Mouse (Mus musculus): ENCODE data around the gene Slc44a4. TPM values are rescaled to one million over a fixed set of nuclear protein-coding genes. Genes with fewer than 3 reads are reported as not detected.

The Slc44a4 gene
- not detected for polyA plus RNA-seq (2014; fragmentation: Illumina TruSeq; extraction: RNeasy Lipid Tissue Mini Kit (QIAGEN cat#74804); ENCODE audit: low read depth, low replicate concordance)

GRCm38 (mm10) chr17:34913930-34914665 lies at the start of gene Slc44a4:
TSS of gene Slc44a4 (plus strand) at chr17:34914466.

GRCm38 (mm10) chr17:34879336-34879879 lies 34.9 kb upstream of the Slc44a4 start, which contains the start of gene Zbtb12:
TSS of gene Zbtb12 (plus strand) at chr17:34879483.

GRCm38 (mm10) chr17:34881683-34882310 lies 32.5 kb upstream of the Slc44a4 start, which contains the start of gene Gm20547:
TSS of gene Gm20547 (minus strand) at chr17:34882042.

GRCm38 (mm10) chr17:34898160-34898586 lies 16.1 kb upstream of the Slc44a4 start, which contains the start of the genes C2 and Ehmt2:
TSS of gene C2 (minus strand) at chr17:34898265.
TSS of gene Ehmt2 (plus strand) at chr17:34898469.

GRCm38 (mm10) chr17:34931061-34931734 lies 16.9 kb downstream of the Slc44a4 start, which contains the start of gene Neu1:
TSS of gene Neu1 (plus strand) at chr17:34931253.

GRCm38 (mm10) chr17:34959130-34959778 lies 45.0 kb downstream of the Slc44a4 start, which contains the start of gene Hspa1b:
TSS of gene Hspa1b (minus strand) at chr17:34959238.

GRCm38 (mm10) chr17:34969822-34970221 lies 55.6 kb downstream of the Slc44a4 start, which contains the start of gene Gm20481:
TSS of gene Gm20481 (plus strand) at chr17:34969912.

GRCm38 (mm10) chr17:34972069-34972749 lies 57.9 kb downstream of the Slc44a4 start, which contains the start of the genes Hspa1a and Hspa1l:
TSS of gene Hspa1a (minus strand) at chr17:34972156.
TSS of gene Hspa1l (plus strand) at chr17:34972703.

Other genes starting within 250 kb of the Slc44a4 start
- 19.1 TPM for gene Tnxb, start 243.9 kb upstream of the Slc44a4 start, polyA plus RNA-seq (2014; fragmentation: Illumina TruSeq; extraction: RNeasy Lipid Tissue Mini Kit (QIAGEN cat#74804); ENCODE audit: low read depth, low replicate concordance)
- 19.0 TPM for gene C4b, start 170.6 kb upstream of the Slc44a4 start, polyA plus RNA-seq (2014; fragmentation: Illumina TruSeq; extraction: RNeasy Lipid Tissue Mini Kit (QIAGEN cat#74804); ENCODE audit: low read depth, low replicate concordance)
- not detected for gene Cyp21a1, start 109.9 kb upstream of the Slc44a4 start, polyA plus RNA-seq (2014; fragmentation: Illumina TruSeq; extraction: RNeasy Lipid Tissue Mini Kit (QIAGEN cat#74804); ENCODE audit: low read depth, low replicate concordance)
- 15.7 TPM for gene Stk19, start 77.5 kb upstream of the Slc44a4 start, polyA plus RNA-seq (2014; fragmentation: Illumina TruSeq; extraction: RNeasy Lipid Tissue Mini Kit (QIAGEN cat#74804); ENCODE audit: low read depth, low replicate concordance)
- gene Dxo, start 77.4 kb upstream of the Slc44a4 start, polyA plus RNA-seq (2014; fragmentation: Illumina TruSeq; extraction: RNeasy Lipid Tissue Mini Kit (QIAGEN cat#74804); ENCODE audit: low read depth, low replicate concordance): 18.6 TPM
- gene Skiv2l, start 64.3 kb upstream of the Slc44a4 start, polyA plus RNA-seq (2014; fragmentation: Illumina TruSeq; extraction: RNeasy Lipid Tissue Mini Kit (QIAGEN cat#74804); ENCODE audit: low read depth, low replicate concordance): 20.6 TPM
- 20.1 TPM for gene Nelfe, start 64.1 kb upstream of the Slc44a4 start, polyA plus RNA-seq (2014; fragmentation: Illumina TruSeq; extraction: RNeasy Lipid Tissue Mini Kit (QIAGEN cat#74804); ENCODE audit: low read depth, low replicate concordance)
- gene Cfb, start 51.9 kb upstream of the Slc44a4 start, polyA plus RNA-seq (2014; fragmentation: Illumina TruSeq; extraction: RNeasy Lipid Tissue Mini Kit (QIAGEN cat#74804); ENCODE audit: low read depth, low replicate concordance): 3.5 TPM
- gene Zbtb12, start 35.0 kb upstream of the Slc44a4 start, polyA plus RNA-seq (2014; fragmentation: Illumina TruSeq; extraction: RNeasy Lipid Tissue Mini Kit (QIAGEN cat#74804); ENCODE audit: low read depth, low replicate concordance): 11.8 TPM
- gene Gm20547, start 32.4 kb upstream of the Slc44a4 start, polyA plus RNA-seq (2014; fragmentation: Illumina TruSeq; extraction: RNeasy Lipid Tissue Mini Kit (QIAGEN cat#74804); ENCODE audit: low read depth, low replicate concordance): not detected
- gene C2, start 16.2 kb upstream of the Slc44a4 start, polyA plus RNA-seq (2014; fragmentation: Illumina TruSeq; extraction: RNeasy Lipid Tissue Mini Kit (QIAGEN cat#74804); ENCODE audit: low read depth, low replicate concordance): 5.3 TPM
- gene Ehmt2, start 16.0 kb upstream of the Slc44a4 start, polyA plus RNA-seq (2014; fragmentation: Illumina TruSeq; extraction: RNeasy Lipid Tissue Mini Kit (QIAGEN cat#74804); ENCODE audit: low read depth, low replicate concordance): 40.6 TPM
- 18.6 TPM for gene Neu1, start 16.8 kb downstream of the Slc44a4 start, polyA plus RNA-seq (2014; fragmentation: Illumina TruSeq; extraction: RNeasy Lipid Tissue Mini Kit (QIAGEN cat#74804); ENCODE audit: low read depth, low replicate concordance)
- gene Hspa1b, start 44.8 kb downstream of the Slc44a4 start, polyA plus RNA-seq (2014; fragmentation: Illumina TruSeq; extraction: RNeasy Lipid Tissue Mini Kit (QIAGEN cat#74804); ENCODE audit: low read depth, low replicate concordance): 7.8 TPM
- not detected for gene Gm20481, start 55.4 kb downstream of the Slc44a4 start, polyA plus RNA-seq (2014; fragmentation: Illumina TruSeq; extraction: RNeasy Lipid Tissue Mini Kit (QIAGEN cat#74804); ENCODE audit: low read depth, low replicate concordance)
- gene Hspa1a, start 57.7 kb downstream of the Slc44a4 start, polyA plus RNA-seq (2014; fragmentation: Illumina TruSeq; extraction: RNeasy Lipid Tissue Mini Kit (QIAGEN cat#74804); ENCODE audit: low read depth, low replicate concordance): 10.2 TPM
- gene Hspa1l, start 58.2 kb downstream of the Slc44a4 start, polyA plus RNA-seq (2014; fragmentation: Illumina TruSeq; extraction: RNeasy Lipid Tissue Mini Kit (QIAGEN cat#74804); ENCODE audit: low read depth, low replicate concordance): 9.2 TPM
- gene Lsm2, start 67.4 kb downstream of the Slc44a4 start, polyA plus RNA-seq (2014; fragmentation: Illumina TruSeq; extraction: RNeasy Lipid Tissue Mini Kit (QIAGEN cat#74804); ENCODE audit: low read depth, low replicate concordance): 17.0 TPM
- gene Vars, start 86.5 kb downstream of the Slc44a4 start, polyA plus RNA-seq (2014; fragmentation: Illumina TruSeq; extraction: RNeasy Lipid Tissue Mini Kit (QIAGEN cat#74804); ENCODE audit: low read depth, low replicate concordance): 20.7 TPM
- 6.5 TPM for gene Vwa7, start 102.1 kb downstream of the Slc44a4 start, polyA plus RNA-seq (2014; fragmentation: Illumina TruSeq; extraction: RNeasy Lipid Tissue Mini Kit (QIAGEN cat#74804); ENCODE audit: low read depth, low replicate concordance)
- gene Sapcd1, start 113.5 kb downstream of the Slc44a4 start, polyA plus RNA-seq (2014; fragmentation: Illumina TruSeq; extraction: RNeasy Lipid Tissue Mini Kit (QIAGEN cat#74804); ENCODE audit: low read depth, low replicate concordance): 0.58 TPM
- gene Msh5, start 132.3 kb downstream of the Slc44a4 start, polyA plus RNA-seq (2014; fragmentation: Illumina TruSeq; extraction: RNeasy Lipid Tissue Mini Kit (QIAGEN cat#74804); ENCODE audit: low read depth, low replicate concordance): 0.55 TPM
- gene Clic1, start 135.5 kb downstream of the Slc44a4 start, polyA plus RNA-seq (2014; fragmentation: Illumina TruSeq; extraction: RNeasy Lipid Tissue Mini Kit (QIAGEN cat#74804); ENCODE audit: low read depth, low replicate concordance): 50.4 TPM
- gene Ddah2, start 144.6 kb downstream of the Slc44a4 start, polyA plus RNA-seq (2014; fragmentation: Illumina TruSeq; extraction: RNeasy Lipid Tissue Mini Kit (QIAGEN cat#74804); ENCODE audit: low read depth, low replicate concordance): 33.4 TPM
- gene Ly6g6c, start 150.9 kb downstream of the Slc44a4 start, polyA plus RNA-seq (2014; fragmentation: Illumina TruSeq; extraction: RNeasy Lipid Tissue Mini Kit (QIAGEN cat#74804); ENCODE audit: low read depth, low replicate concordance): not detected
- not detected for gene Mpig6b, start 151.7 kb downstream of the Slc44a4 start, polyA plus RNA-seq (2014; fragmentation: Illumina TruSeq; extraction: RNeasy Lipid Tissue Mini Kit (QIAGEN cat#74804); ENCODE audit: low read depth, low replicate concordance)
- gene Ly6g6e, start 162.4 kb downstream of the Slc44a4 start, polyA plus RNA-seq (2014; fragmentation: Illumina TruSeq; extraction: RNeasy Lipid Tissue Mini Kit (QIAGEN cat#74804); ENCODE audit: low read depth, low replicate concordance): not detected
- not detected for gene Ly6g6d, start 163.6 kb downstream of the Slc44a4 start, polyA plus RNA-seq (2014; fragmentation: Illumina TruSeq; extraction: RNeasy Lipid Tissue Mini Kit (QIAGEN cat#74804); ENCODE audit: low read depth, low replicate concordance)
- gene Ly6g6f, start 171.1 kb downstream of the Slc44a4 start, polyA plus RNA-seq (2014; fragmentation: Illumina TruSeq; extraction: RNeasy Lipid Tissue Mini Kit (QIAGEN cat#74804); ENCODE audit: low read depth, low replicate concordance): not detected
- 72.3 TPM for gene Abhd16a, start 174.8 kb downstream of the Slc44a4 start, polyA plus RNA-seq (2014; fragmentation: Illumina TruSeq; extraction: RNeasy Lipid Tissue Mini Kit (QIAGEN cat#74804); ENCODE audit: low read depth, low replicate concordance)
- not detected for gene Ly6g5c, start 193.8 kb downstream of the Slc44a4 start, polyA plus RNA-seq (2014; fragmentation: Illumina TruSeq; extraction: RNeasy Lipid Tissue Mini Kit (QIAGEN cat#74804); ENCODE audit: low read depth, low replicate concordance)
- gene Ly6g5b, start 201.0 kb downstream of the Slc44a4 start, polyA plus RNA-seq (2014; fragmentation: Illumina TruSeq; extraction: RNeasy Lipid Tissue Mini Kit (QIAGEN cat#74804); ENCODE audit: low read depth, low replicate concordance): 0.39 TPM
- 17.0 TPM for gene Gpank1, start 207.0 kb downstream of the Slc44a4 start, polyA plus RNA-seq (2014; fragmentation: Illumina TruSeq; extraction: RNeasy Lipid Tissue Mini Kit (QIAGEN cat#74804); ENCODE audit: low read depth, low replicate concordance)
- 145 TPM for gene Csnk2b, start 207.6 kb downstream of the Slc44a4 start, polyA plus RNA-seq (2014; fragmentation: Illumina TruSeq; extraction: RNeasy Lipid Tissue Mini Kit (QIAGEN cat#74804); ENCODE audit: low read depth, low replicate concordance)
- gene D17H6S53E, start 211.9 kb downstream of the Slc44a4 start, polyA plus RNA-seq (2014; fragmentation: Illumina TruSeq; extraction: RNeasy Lipid Tissue Mini Kit (QIAGEN cat#74804); ENCODE audit: low read depth, low replicate concordance): 22.9 TPM
- not detected for gene Apom, start 217.6 kb downstream of the Slc44a4 start, polyA plus RNA-seq (2014; fragmentation: Illumina TruSeq; extraction: RNeasy Lipid Tissue Mini Kit (QIAGEN cat#74804); ENCODE audit: low read depth, low replicate concordance)
- gene Bag6, start 220.7 kb downstream of the Slc44a4 start, polyA plus RNA-seq (2014; fragmentation: Illumina TruSeq; extraction: RNeasy Lipid Tissue Mini Kit (QIAGEN cat#74804); ENCODE audit: low read depth, low replicate concordance): 122 TPM

All from heart, adult 10 weeks (tissue).